Mouse (Mus musculus): ENCODE measurements around the gene Plekhg5. TPM values are rescaled to one million over a fixed set of nuclear protein-coding genes. Genes with fewer than 3 reads are reported as not detected.

Gene Plekhg5
- total RNA-seq, 2 experiments from 2014 or later: 17.1 to 20.1 TPM

GRCm38 (mm10) chr4:152126026-152126920 is 54.0 kb downstream of the Plekhg5 start:
- no peak for DNase-seq

DNA sequence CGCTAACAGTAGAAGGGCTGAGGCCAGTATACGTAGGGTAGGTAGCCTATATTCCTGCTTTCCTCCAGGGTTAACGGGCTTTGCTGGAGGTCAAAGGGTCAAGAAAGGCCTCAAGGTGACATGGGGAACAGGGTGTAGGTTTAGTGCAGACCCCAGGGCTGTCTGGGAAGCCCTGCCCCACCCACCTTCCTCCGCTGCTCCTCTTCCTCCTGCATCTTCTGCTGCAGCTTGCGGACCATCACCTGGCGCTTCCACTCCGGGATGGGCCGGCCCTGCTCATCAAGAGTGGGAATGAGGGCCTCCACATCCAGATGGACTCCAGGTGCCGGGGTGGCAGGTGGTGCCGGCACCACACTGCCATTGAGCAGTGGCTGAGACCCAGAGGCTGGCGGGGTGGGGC is 55.6 kb downstream of the Plekhg5 start:
- no peak for DNase-seq

GRCm38 (mm10) chr4:152128784-152129183 is 56.5 kb downstream of the Plekhg5 start:
- no peak for DNase-seq

DNA sequence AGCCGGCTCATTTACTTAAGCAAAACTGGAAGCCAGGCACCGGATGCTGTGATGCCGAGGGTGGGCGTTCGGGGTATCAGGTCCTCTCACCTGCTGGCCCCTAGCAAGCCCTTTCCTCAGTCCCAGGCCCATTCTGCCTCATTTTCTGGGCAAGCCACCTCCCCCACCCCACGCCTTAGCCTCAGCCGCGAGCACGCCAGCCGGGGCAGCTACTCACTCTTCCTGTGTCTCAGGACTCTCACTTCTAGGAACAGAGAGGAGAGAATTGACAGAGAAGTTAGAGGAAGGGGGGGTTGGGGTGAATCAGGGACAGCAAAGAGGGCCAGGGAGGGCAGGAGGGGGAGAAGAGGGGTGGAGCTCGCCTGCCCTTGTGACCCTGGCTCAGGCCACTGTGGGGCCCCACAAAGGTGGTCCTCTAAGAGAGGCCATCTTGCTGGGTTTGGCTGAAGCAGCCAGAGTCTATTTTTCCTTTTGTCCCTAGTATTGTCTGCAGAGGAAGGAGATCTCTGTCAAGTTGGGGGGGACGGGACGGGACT is 57.2 kb downstream of the Plekhg5 start:
- DNase-seq: no peak

DNA sequence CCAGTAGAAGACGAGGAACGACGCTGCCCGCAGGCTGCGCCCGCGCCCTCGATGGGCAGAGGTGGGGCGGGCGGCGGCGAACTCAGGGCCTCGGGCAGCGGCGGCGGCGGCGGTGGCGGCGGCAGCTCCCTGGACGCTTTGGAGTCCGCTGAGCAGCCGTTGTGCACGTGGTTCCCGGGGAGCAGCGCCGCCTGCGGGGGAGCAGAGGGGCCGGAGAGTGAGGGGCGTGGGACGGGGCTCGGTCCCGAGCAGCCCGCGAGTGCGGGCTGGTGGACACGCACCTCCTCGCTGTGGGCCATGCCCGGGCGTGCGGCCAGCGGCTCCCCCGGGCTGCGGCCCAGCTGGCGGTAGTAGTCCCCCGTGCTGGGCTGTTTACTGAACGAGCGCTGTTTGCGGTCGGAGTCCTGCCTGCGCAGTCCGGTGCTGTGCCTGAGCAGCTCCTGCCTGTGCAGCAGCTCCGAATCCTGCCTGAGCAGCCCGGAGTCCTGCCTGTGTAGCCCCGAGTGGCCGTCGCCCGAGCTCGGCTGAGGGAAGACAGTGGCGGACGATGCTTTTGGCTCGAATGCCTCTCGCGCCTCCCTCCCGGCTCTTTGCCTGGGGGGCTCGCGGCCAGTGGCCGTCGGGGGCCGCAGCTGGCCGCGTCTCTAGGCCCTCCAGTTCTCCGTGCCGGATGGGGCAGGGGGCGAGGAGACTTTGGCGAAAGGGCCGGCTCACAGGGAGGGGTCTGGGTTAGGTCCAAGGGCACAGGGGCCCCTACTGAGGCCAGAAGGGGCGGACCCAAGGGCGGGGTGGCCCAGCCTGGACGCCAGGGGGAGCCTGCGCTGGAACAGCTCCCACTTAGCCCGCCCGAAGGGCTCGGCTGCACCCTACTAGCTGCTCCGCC is 58.7 kb downstream of the Plekhg5 start:
- DNase-seq: peak; percentile 74

DNA sequence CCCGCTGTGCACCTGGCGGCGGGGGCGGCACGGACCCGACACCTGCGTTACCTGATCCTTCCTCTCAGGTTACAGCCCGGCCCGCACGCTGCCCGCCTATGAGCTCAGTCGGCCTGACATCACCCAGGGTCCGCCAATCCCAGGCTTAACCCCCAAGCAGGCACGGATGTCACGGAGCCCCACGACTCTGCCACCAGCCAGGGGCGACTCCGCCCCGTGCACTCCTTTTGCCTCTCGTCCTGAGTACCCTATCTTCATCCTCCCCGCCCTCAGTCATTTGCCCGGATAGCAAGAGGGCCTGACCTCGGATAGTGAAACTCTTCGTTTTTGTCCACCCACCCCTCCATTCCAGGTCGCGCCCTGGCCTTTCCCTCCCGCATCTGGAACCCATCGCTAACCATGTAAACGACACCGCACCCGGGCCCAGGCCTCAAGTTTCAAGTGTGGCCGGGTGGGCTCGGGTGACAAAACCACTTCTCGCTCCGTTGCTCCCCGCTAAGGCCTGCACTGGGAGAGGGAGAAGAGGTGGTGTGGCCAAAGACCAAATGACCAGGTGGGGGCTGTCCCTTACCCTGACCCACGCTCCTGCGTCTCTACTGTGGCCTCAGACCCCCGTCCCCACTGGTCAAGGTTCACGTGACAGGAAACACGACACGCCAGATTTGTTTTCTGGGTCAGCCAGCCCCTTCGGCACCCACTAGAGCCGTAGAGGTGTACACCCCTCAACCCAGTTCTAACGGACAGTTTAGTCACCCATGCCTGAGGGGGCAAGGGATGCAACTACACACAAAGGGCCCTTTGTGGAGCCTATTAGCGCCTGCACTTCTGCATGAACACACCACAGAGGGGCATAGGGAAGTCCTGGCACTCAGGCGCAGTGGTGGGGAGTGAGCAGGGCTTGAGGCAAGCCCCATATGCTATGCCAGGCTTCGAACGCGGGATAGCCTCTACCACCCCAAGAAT is 59.8 kb downstream of the Plekhg5 start:
- DNase-seq: no peak

DNA sequence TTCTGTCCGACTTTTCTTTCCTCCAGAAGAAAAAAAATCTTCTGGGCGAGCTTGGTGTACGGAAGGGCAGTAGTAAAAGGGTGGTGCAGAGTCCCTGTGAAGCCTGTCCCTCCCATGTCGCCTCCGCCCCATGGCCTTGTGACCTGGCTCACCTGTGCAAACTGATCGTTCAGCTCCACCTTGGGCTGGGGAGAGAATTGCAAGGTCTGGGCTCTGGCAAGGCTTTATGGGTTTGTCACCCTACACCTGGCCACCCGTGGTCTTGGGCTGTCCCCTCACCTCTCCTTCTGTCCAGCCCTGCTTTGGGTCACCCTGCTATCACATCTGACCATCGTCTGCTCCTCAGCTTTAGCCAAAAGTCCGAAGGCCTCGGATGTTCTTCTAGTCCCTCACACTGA is 60.5 kb downstream of the Plekhg5 start:
- no peak for DNase-seq

- no peak for DNase-seq
Measured at GRCm38 (mm10) chr4:152133213-152133612, 60.9 kb downstream of the Plekhg5 start.

- DNase-seq: peak; percentile 69
Measured at GRCm38 (mm10) chr4:152134507-152134906, 62.2 kb downstream of the Plekhg5 start.

DNA sequence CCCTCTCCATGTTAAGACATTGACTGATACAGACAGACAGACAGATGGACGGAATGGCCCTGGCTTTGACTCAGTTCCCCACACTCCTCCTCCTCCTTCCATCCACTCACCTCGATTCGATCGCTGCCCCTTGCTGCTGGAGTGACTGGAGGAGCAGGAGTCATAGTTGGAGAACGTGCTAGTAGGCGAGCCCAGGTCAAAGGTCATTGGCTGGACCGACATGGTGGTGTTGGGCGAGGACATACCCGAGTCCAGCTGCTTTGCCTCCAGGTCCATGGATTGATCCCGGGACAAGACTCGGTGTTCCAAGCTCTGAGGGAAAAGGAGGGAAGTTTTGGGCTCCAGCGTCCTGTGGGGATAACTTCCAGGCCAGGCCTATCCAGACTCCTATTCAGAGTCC is 63.1 kb downstream of the Plekhg5 start:
- no peak for DNase-seq

GRCm38 (mm10) chr4:152136112-152136875 is 64.0 kb downstream of the Plekhg5 start:
- peak; percentile 50 for DNase-seq

DNA sequence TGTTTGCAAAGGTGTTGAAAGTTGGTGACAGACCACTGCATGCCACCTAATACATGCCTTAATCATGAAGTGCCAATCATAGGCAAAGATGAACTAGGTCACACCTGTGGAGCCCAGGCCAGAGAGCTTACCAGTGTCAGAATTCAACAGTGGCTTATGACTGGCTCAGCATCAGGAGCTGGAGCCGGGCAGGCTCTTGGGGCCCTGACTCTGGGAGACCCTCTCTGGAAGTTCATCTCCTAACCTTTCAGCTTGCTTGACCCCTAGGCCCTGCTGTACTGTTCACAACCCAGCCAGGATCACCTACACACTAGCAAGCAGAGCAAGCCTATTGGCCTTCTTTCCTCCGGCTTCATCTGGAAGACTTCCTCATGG is 64.6 kb downstream of the Plekhg5 start:
- no peak for DNase-seq

- DNase-seq: peak; percentile 94
Measured at GRCm38 (mm10) chr4:152138497-152139260, 66.4 kb downstream of the Plekhg5 start.

- DNase-seq: peak; percentile 68
Measured at GRCm38 (mm10) chr4:152140441-152140840, 68.1 kb downstream of the Plekhg5 start.

DNA sequence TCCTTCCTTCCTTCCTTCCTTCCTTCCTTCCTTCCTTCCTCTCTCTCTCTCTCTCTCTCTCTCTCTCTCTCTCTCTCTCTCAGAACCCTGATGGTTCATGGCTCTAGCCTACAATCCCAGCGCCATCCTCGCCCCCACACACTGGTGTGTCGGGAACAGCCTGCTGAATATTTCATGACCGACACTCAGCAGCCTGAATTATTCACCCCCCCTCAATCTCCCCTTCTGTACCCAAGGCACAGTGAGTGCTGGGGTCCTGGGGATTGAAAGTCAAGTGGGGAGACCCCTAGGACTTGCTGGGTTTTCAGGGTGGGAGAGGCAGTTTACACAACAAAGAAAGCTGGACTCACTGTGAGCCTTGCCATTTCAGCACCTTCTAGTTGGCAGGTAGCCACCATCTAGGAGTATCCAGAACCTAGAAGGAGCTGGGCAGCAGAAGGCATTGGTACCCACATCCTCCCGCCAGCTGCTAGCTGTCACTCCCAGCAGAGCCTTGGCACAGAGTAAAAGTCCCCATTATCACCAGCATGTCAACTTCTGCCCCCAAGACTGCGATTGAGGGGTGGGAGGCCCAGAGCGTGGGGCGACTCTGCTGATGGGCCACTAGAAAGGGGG is 69.3 kb downstream of the Plekhg5 start:
- DNase-seq: no peak

DNA sequence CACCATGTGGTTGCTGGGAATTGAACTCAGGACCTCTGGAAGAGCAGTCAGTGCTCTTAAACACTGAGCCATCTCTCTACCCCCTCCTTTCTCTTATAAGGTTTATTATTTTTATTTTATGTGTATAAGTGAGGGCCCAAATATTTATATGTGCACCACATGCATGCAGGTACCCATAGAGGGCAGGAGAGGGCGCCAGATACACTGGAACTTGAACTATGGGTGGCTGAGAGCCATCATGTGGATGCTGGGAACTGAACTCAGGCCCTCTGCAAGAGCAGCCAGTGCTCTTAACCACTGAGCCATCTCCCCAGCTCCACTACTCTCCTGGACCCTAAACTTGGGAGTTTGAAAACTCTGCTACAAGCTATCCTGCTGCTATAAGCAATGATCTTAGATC is 71.3 kb downstream of the Plekhg5 start:
- no peak for DNase-seq

DNA sequence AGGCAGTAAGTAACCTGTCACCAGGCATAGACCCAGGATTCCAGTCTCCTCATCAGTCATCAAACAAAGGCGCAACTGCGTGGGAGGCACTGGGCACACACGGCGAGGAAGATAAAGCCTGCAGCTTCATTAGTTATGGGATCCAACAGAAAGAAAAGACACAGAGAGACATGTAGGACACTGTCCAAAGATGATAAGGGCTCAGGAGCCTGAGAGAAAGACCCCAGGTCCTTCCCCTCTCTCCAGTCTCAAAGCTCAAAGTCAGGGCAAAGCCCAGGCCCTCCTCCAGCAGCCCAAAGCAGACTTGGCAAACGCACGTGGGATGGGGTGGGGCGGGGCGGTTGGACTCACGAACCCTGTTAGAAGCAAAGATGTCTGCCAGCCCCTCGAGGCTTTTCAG is 73.2 kb downstream of the Plekhg5 start:
- no peak for DNase-seq

GRCm38 (mm10) chr4:152146033-152146827 is 73.9 kb downstream of the Plekhg5 start:
- no peak for DNase-seq

- DNase-seq: no peak
Measured at GRCm38 (mm10) chr4:152150546-152150945, 78.2 kb downstream of the Plekhg5 start.
